ENCODE assay signal across 12 mouse cellular contexts in the genomic region with DNA sequence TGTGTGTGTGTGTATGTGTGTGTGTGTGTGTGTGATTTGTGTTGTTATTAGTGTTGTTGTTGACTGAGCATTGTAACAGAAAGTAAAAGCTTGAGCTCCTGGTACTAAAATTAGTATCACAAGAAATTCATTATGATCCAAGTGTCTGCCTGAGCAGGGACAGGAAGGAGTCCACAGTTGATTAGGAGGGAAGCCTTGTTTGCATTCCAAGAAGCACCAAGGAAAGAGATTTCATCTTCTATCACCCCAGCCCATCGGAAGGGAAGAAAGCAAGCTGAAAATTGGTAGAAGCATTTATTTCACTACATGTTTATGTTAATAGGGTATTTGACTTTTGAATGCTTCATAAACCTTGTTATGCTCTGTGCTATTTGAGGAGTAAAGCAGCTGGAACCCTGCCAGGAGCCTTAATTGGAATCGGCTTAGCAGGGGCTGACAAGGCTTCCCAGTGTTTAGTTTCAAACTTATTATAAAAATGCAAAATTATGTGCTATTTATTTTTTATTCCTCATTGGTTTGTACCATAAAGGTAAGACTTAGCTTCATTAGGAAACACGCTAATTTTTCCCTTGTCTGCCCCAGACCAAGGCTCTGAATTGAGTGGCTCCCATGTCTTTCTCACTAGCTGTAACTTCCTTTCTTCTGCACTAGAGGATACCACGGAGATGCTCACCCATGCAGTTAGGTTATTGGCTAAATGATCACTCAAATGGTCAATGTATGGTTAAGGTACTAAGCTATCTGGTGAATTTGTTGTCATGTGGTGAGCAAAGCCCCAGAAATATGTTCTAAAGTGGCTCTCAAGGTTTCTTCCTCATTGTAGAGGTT.
DNase-seq lines count a peak whose midpoint lies in the region; ATAC-seq lines count a peak whose summit lies in the region.
"Had no signal": no experiment of that assay in that cellular context is flagged by ENCODE, and none has a peak within 500 bp of the region (broad histone marks: within the 10 kb centered on the region; RNA-seq: fewer than 3 reads in every experiment).

No protein-coding gene starts in this region.

- no peaks in the 10 kb centered on the region for H3K27me3 ChIP-seq in limb, embryonic 12.5 days
- no peaks in the 10 kb centered on the region for H3K27me3 ChIP-seq in limb, embryonic 10.5 days (ENCODE audit: low read depth, poor library complexity, severe bottlenecking)
- H3K27me3 ChIP-seq in midbrain, embryonic 16.5 days (ENCODE audit: control insufficient read depth, insufficient read depth, low read depth, low read length), result no peaks in the 10 kb centered on the region
- H3K27me3 ChIP-seq: embryonic facial prominence, embryonic 15.5 days had no signal

- no peak overlapping the region for H3K27ac ChIP-seq in limb, embryonic 12.5 days
- no peak overlapping the region for H3K27ac ChIP-seq in limb, embryonic 10.5 days
- no peak overlapping the region for H3K27ac ChIP-seq in midbrain, embryonic 16.5 days (ENCODE audit: low read length)
- H3K27ac ChIP-seq: embryonic facial prominence, embryonic 15.5 days; left cerebral cortex, adult 2 months had no signal

- 43% methylated on average over 4 of the region's 4 CpGs for WGBS in limb, embryonic 12.5 days
- WGBS in limb, embryonic 10.5 days, result 84% methylated on average over 4 of the region's 4 CpGs
- WGBS in midbrain, embryonic 16.5 days, result 44% methylated on average over 4 of the region's 4 CpGs

- no peak overlapping the region for H3K4me2 ChIP-seq in limb, embryonic 12.5 days
- no peak overlapping the region for H3K4me2 ChIP-seq in midbrain, embryonic 16.5 days (ENCODE audit: low read length)
- H3K4me2 ChIP-seq: embryonic facial prominence, embryonic 15.5 days had no signal

- ATAC-seq in limb, embryonic 12.5 days (ENCODE audit: insufficient number of reproducible peaks, insufficient read depth, low FRiP score, low TSS enrichment, low read depth), result peak; percentile 79; the same call in 1 of the 2 replicates
- ATAC-seq in midbrain, embryonic 16.5 days, result 0 out of 2 replicates have a peak, but pooled peaks have one; percentile 58
- ATAC-seq in granulocyte monocyte progenitor cell, adult 5-6 weeks (replicated peaks; ENCODE audit: poor library complexity, severe bottlenecking), result no peak

- no peaks in the 10 kb centered on the region for H3K36me3 ChIP-seq in limb, embryonic 12.5 days
- no peaks in the 10 kb centered on the region for H3K36me3 ChIP-seq in limb, embryonic 10.5 days
- H3K36me3 ChIP-seq in midbrain, embryonic 16.5 days (ENCODE audit: control insufficient read depth, insufficient read depth, low read length), result no peaks in the 10 kb centered on the region
- H3K36me3 ChIP-seq: embryonic facial prominence, embryonic 15.5 days had no signal

- H3K9ac ChIP-seq in limb, embryonic 12.5 days (replicated peaks), result no peak overlapping the region
- no peak overlapping the region for H3K9ac ChIP-seq in midbrain, embryonic 16.5 days (ENCODE audit: low read depth, low read length)
- H3K9ac ChIP-seq: embryonic facial prominence, embryonic 15.5 days had no signal

- peaks cover 7% of the 10 kb centered on the region for H3K4me1 ChIP-seq in limb, embryonic 12.5 days (replicated peaks)
- H3K4me1 ChIP-seq in limb, embryonic 10.5 days, result peaks cover 10% of the 10 kb centered on the region
- H3K4me1 ChIP-seq in midbrain, embryonic 16.5 days (ENCODE audit: control insufficient read depth, insufficient read depth, low read length), result no peaks in the 10 kb centered on the region
- H3K4me1 ChIP-seq: embryonic facial prominence, embryonic 15.5 days had no signal

- no peak overlapping the region for H3K4me3 ChIP-seq in limb, embryonic 12.5 days (replicated peaks)
- no peak overlapping the region for H3K4me3 ChIP-seq in limb, embryonic 10.5 days
- no peak overlapping the region for H3K4me3 ChIP-seq in midbrain, embryonic 16.5 days (ENCODE audit: low read depth, low read length)
- H3K4me3 ChIP-seq: embryonic facial prominence, embryonic 15.5 days; left cerebral cortex, adult 2 months had no signal

- H3K9me3 ChIP-seq in limb, embryonic 12.5 days, result no peaks in the 10 kb centered on the region
- no peaks in the 10 kb centered on the region for H3K9me3 ChIP-seq in limb, embryonic 10.5 days (replicated peaks)
- H3K9me3 ChIP-seq in midbrain, embryonic 16.5 days (replicated peaks; ENCODE audit: control insufficient read depth, low read length, poor library complexity, severe bottlenecking), result no peaks in the 10 kb centered on the region
- H3K9me3 ChIP-seq: embryonic facial prominence, embryonic 15.5 days had no signal

- peak; percentile 72 to 73 for DNase-seq in cerebellum, postnatal 10 days
- DNase-seq in cerebellum, adult 8-10 months, result no peak
- no peak for DNase-seq in limb, embryonic 10.5 days (ENCODE audit: low spot score)
- peak; percentile 26 for DNase-seq in kidney, adult 11 months
- no peak for DNase-seq in adrenal gland, adult 2 months
- DNase-seq: gastrocnemius, postnatal 14 days; lung, postnatal 36 days had no signal

Comparison
In these comparisons a context has a peak if more than half of its experiments do, and no peak if none do; other contexts are left out.
1. DNase-seq: peak in cerebellum, postnatal 10 days (2 of 2) and kidney, adult 11 months (single experiment); none in cerebellum, adult 8-10 months (single experiment), limb, embryonic 10.5 days (single experiment) and adrenal gland, adult 2 months (single experiment).